Mouse (Mus musculus) left cerebral cortex, postnatal 4 days (tissue): ENCODE measurements around the gene Olfr709-ps1. TPM values are rescaled to one million over a fixed set of nuclear protein-coding genes. Genes with fewer than 3 reads are reported as not detected.
"Not testable (repeated sequence)": the region's sequence is repeated elsewhere in the genome, so short reads cannot be mapped to it uniquely, and the experiment has no call there.

ENCODE experiments used
- DNase-seq: peaks from one replicate; pipeline ENCODE4 v3.0.0-alpha.2; 2022
- intact Hi-C: fragments of 180-260 bp; cut with DNase I; formaldehyde crosslinking; loops from one replicate; pipeline ENCODE4 v1.15.1; 2025
- total RNA-seq, 2 experiments: library from RNA; stranded (reverse); gene quantifications; 2 replicates each; pipeline ENCODE4 v1.2.3; 2021

The Olfr709-ps1 gene
- total RNA-seq = not detected

DNA sequence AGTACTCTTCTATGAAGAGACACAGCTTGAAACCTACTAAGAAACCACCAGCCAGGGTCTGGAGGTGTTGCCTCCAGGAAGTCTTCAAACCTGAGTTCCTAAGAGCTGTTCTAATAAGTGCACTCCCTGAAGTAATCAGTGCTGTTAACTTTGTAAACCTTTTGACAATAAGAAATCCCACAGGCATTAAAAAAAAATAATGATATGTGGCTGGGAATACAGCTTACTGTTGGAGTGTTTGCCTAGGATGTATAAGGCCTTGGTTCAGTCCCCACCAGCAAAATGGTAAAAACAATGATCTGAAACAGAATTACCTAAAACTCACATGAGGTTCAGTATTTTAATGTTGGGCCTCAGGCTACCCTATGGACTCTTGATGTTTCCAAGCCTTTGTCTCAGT lies at the start of gene Olfr709-ps1:
Gene Olfr709-ps1 (minus strand): TSS at position 101 of the 400 bp plus-strand sequence.
- intact Hi-C loops = no loop called here
- no peak for DNase-seq

DNA sequence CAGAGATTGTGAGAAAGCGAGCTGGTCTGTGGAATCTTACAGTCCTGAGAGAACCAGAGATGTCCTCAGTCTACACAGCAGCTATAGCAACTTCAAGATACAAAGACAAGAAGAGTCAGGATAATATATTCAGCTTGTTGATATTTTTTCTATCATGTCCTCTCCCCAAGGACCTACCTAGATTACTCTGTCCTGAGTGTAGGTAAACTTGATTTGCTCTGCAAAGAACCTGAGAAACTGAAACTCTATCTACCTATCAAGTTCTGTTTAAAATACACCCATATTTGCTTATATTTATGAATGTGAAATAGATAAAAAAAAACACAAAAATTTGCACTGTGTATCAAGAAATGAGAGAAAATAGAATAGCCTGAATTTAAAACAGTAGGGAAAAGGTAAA lies 43.3 kb upstream of the Olfr709-ps1 start, which contains the start of gene Olfr711:
Gene Olfr711 (minus strand): TSS at position 101 of the 400 bp plus-strand sequence.
- intact Hi-C loops = no loop called here
- no peak for DNase-seq

DNA sequence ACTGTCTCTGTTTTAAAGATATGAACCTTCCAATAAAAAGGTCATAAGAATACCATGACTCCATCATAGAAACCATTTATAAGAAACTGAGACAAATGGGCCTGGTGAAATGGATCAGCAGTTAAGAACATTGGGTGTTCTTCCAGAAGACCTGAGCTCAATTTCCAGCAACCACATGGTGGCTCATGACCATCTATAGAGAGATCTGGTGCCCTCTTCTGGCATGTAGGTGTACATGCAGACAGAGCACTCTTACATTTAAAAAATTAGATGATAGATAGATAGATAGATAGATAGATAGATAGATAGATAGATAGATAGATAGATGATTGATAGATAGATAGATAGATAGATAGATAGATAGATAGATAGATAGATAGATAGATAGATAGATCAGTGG lies 35.5 kb upstream of the Olfr709-ps1 start:
- intact Hi-C loops, DNase-seq: not testable (repeated sequence)

DNA sequence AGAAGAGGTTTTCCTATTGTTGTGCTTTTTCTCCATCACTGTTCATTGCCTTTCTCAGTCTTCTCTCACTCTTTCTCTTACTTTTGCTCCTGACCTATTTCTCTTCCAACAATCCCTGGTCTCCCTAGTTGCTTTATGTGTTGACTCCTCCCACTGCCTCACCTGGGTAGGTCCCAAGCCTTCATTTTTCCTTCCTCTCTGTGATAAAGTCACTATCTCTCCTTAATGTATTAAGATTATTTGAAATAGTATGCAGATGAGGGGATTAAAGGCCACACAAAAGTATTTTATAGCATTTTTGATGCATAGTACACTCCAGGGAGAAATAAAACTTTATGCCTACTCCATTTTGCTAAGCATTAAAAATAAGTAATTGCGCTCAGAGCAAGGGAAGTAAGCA lies 31.8 kb upstream of the Olfr709-ps1 start, which contains the start of gene Olfr6:
Gene Olfr6 (minus strand): TSS at position 101 of the 400 bp plus-strand sequence.
- intact Hi-C loops = no loop called here
- DNase-seq = no peak

DNA sequence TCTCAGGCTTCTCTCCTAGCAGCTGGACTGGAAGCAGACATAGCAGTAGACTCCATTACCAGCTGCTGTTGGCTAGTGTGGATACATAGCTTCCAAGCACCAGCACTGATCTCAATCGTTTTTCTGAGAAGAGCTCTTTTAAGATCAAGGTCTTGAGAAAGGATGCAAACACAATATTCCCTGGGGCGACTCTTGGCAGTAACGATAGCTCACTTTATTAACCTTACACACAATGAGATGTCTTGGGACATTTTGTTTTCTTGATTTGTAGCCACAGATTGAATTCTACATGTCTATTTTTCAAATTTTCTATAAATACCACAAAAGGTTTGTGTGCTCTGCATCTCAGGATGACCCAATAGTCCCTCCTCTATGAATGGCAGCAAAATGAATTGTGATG lies 16.2 kb upstream of the Olfr709-ps1 start, which contains the start of gene Olfr710:
Gene Olfr710 (minus strand): TSS at position 101 of the 400 bp plus-strand sequence.
- no peak for DNase-seq

DNA sequence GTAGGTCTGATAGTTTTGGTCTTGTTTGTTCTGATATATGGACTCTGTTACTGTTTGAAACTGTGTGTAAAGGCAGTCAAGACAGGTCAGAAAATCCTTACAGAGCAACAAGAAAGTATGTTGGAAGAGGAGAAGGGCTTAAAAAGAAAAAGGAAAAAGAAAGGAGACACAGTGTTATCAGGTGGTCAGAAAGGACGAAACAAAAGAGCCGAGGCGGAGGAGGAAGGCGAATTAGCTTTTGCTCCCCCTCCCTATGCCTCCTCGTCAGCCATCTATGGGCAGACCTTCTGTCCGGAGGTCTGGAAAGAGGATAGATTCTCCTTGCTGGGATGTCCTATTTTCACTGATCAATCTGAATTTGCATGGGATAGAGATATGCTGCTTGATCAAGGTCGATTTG lies 11.1 kb downstream of the Olfr709-ps1 start:
- DNase-seq, intact Hi-C loops: not testable (repeated sequence)

More for the DNA sequence above, 16.2 kb upstream of the Olfr709-ps1 start, which contains the start of gene Olfr710:
- intact Hi-C loops = no loop called here

DNA sequence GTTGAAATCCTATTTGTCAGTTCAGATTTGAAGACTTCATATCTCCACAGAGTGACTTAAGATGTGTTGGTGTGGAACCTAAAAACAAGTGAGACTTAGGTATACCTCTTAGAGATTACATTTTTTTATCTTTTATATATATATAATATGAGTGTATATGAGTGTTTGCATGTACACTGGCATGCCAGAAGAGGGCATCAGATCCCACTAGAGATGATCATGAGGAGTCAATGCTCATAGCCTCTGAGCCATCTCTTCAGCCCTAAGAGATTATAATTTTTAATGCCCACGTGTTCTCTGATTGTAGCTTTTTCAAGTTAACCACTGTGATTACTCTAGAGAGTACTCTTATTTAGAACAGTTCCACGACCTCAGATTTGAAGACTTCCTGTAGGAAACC lies 24.3 kb downstream of the Olfr709-ps1 start, which contains the start of gene Olfr1532-ps1:
Gene Olfr1532-ps1 (plus strand): TSS at position 326 of the 400 bp plus-strand sequence.
- DNase-seq = no peak
- intact Hi-C loops = no loop called here

DNA sequence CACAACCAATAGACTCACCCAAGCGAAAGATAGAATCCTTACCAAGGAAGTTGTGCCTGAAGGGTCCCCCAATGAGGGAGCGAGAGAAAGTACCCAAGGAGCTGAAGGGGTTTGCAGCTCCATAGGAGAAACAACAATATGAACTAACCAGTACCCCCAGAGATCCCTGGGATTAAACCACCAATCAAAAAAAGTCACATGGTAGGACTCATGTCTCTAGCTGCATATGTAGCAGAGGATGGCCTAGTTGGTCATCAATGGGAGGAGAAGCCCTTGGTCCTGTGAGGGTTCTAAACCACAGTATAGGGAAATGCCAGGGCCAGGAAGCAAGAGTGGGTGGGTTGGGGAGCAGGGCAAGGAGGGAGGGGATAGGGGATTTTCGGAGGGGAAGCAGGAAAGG lies 30.9 kb downstream of the Olfr709-ps1 start, which contains the start of gene Olfr707:
Gene Olfr707 (minus strand): TSS at position 101 of the 400 bp plus-strand sequence.
- DNase-seq, intact Hi-C loops: not testable (repeated sequence)

DNA sequence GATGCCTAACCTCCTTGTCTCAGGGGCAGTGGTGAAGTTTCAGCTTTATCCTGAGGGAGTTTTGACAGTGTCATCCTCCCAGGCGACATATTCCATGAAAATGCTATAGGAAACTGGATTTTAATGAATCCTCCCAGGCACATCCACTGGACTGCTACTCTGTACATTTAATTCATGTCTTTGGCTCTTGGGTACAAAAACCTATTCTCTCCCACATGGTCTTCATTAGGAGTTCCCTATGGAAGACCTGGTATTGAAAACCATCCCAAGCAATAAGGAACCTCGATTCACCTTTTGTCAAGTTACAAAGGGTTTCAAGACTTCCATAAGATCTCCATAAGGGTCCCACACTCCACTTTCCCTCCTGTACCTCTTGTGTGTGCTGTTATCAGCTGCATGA lies 44.0 kb downstream of the Olfr709-ps1 start, which contains the start of gene Olfr706:
Gene Olfr706 (minus strand): TSS at position 101 of the 400 bp plus-strand sequence.
- intact Hi-C loops = no loop called here
- no peak for DNase-seq

DNA sequence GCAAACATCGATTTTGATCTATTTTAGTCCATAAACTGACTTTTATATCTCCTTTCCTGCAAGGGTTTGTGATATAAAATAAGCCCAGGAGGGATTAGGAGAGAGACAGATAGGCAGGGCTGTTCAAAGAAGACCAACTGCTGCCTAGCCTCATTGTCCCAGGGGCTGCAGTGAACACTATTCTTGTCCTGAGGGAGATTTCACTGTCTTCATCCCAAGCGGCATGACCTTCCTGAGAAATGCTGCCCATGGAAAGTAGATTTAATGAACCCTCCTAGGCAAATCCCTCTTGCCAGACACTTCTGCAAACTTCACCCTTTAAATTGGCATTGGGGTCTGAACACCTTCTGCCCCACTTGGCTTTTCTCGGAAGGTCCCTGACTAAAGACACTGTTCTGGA lies 55.2 kb downstream of the Olfr709-ps1 start, which contains the start of gene Olfr705:
Gene Olfr705 (minus strand): TSS at position 101 of the 400 bp plus-strand sequence.
- no peak for DNase-seq
- intact Hi-C loops = no loop called here

Other genes with a start within 250 kb of the Olfr709-ps1 start
- not detected for gene Olfr694, start 240.4 kb downstream of the Olfr709-ps1 start, total RNA-seq
- gene Olfr695, start 215.8 kb downstream of the Olfr709-ps1 start, total RNA-seq = not detected
- gene Olfr697, start 189.8 kb downstream of the Olfr709-ps1 start, total RNA-seq = not detected
- not detected for gene Olfr698, start 176.8 kb downstream of the Olfr709-ps1 start, total RNA-seq
- not detected for gene Olfr699, start 139.0 kb downstream of the Olfr709-ps1 start, total RNA-seq
- not detected for gene Olfr700, start 123.4 kb downstream of the Olfr709-ps1 start, total RNA-seq
- gene Olfr701, start 118.1 kb downstream of the Olfr709-ps1 start, total RNA-seq = not detected
- not detected for gene Olfr702, start 98.3 kb downstream of the Olfr709-ps1 start, total RNA-seq
- not detected for gene Olfr703, start 88.9 kb downstream of the Olfr709-ps1 start, total RNA-seq
- not detected for gene Olfr704, start 69.0 kb downstream of the Olfr709-ps1 start, total RNA-seq
- not detected for gene Olfr705, start 55.3 kb downstream of the Olfr709-ps1 start, total RNA-seq
- gene Olfr706, start 44.1 kb downstream of the Olfr709-ps1 start, total RNA-seq = not detected
- not detected for gene Olfr707, start 31.0 kb downstream of the Olfr709-ps1 start, total RNA-seq
- not detected for gene Olfr1532-ps1, start 24.2 kb downstream of the Olfr709-ps1 start, total RNA-seq
- not detected for gene Olfr710, start 16.1 kb upstream of the Olfr709-ps1 start, total RNA-seq
- gene Olfr6, start 31.7 kb upstream of the Olfr709-ps1 start, total RNA-seq = not detected
- gene Olfr711, start 43.2 kb upstream of the Olfr709-ps1 start, total RNA-seq = not detected
- gene Olfr2, start 73.9 kb upstream of the Olfr709-ps1 start, total RNA-seq = not detected
- not detected for gene Olfr713, start 99.0 kb upstream of the Olfr709-ps1 start, total RNA-seq
- not detected for gene Olfr714, start 138.8 kb upstream of the Olfr709-ps1 start, total RNA-seq
- gene Olfr17, start 161.0 kb upstream of the Olfr709-ps1 start, total RNA-seq = not detected
- not detected for gene Olfr715b, start 178.2 kb upstream of the Olfr709-ps1 start, total RNA-seq
- gene Olfr715, start 198.9 kb upstream of the Olfr709-ps1 start, total RNA-seq = under 1 TPM in 1 of 2 experiments, not detected in 1; 0.08 TPM
- gene Olfr716, start 206.1 kb upstream of the Olfr709-ps1 start, total RNA-seq = not detected
- gene Nlrp14, start 234.8 kb upstream of the Olfr709-ps1 start, total RNA-seq = not detected